Mouse (Mus musculus) cortical plate, adult 2 months (tissue): Measurements from ENCODE around the gene Akt1s1.

Source experiments
- CTCF ChIP-seq: fragments of 200-500 bp; IDR thresholded peaks from 2 replicates; pipeline ENCODE4 v1.5.1; 2011; ENCODE audit warnings: mild to moderate bottlenecking, control low read depth, low read length; ENCODE audit not compliant: insufficient read depth; ENCODE audit errors: extremely low read depth
- POLR2A ChIP-seq: fragments of 200-500 bp; IDR thresholded peaks from 2 replicates; pipeline ENCODE4 v1.6.1; 2011; ENCODE audit warnings: mild to moderate bottlenecking, low read length, control low read depth; ENCODE audit not compliant: insufficient read depth; ENCODE audit errors: extremely low read depth

DNA sequence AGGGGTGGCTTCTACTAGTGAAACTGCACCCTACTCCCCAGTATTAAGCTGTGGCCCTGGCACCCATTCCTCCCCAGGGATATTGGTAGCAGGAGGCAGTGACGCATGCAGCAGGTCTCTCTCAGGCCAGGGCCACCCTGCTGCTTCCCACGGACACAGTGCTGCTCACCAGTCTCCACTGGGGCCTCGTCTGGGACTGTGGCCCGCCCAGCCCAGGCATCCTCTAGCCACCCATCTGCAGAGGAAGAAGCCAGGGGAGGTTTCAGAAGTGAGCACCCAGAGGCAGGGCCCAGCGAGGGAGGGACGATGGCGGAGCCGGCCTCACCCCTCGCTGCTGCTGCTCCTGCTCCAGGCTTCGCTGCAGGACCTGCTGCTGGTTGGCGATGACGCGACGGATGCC is 14.4 kb downstream of the Akt1s1 start:
- TF ChIP-seq POLR2A, result 0 out of 2 replicates have a peak, but pooled peaks have one; percentile 2
- TF ChIP-seq CTCF, result no peak
